Mouse (Mus musculus) E14TG2a.4 (cell line): ENCODE measurements around the gene Gm39566.
A peak's percentile ranks its signal among the peaks of the same experiment; 100 is the strongest.

Source experiments
- H3K27me3 ChIP-seq: 2 replicates; pipeline ENCODE4 v1.6.1; 2014; ENCODE audit warnings: low read length, control low read depth; ENCODE audit not compliant: insufficient read depth
- H3K36me3 ChIP-seq: 2 replicates; pipeline ENCODE4 v1.6.1; 2014; ENCODE audit warnings: low read length, control low read depth; ENCODE audit not compliant: insufficient read depth
- H3K4me1 ChIP-seq: replicated peaks from 2 replicates; pipeline ENCODE4 v1.6.1; 2014; ENCODE audit warnings: low read depth, low read length, control low read depth
- H3K4me3 ChIP-seq: replicated peaks from 2 replicates; pipeline ENCODE4 v1.5.1; 2014; ENCODE audit warnings: mild to moderate bottlenecking, low read length
- H3K9me3 ChIP-seq: 2 replicates; pipeline ENCODE4 v1.6.1; 2014; ENCODE audit warnings: low read length, control low read depth
- CTCF ChIP-seq: conservative IDR thresholded peaks from 2 replicates; pipeline ENCODE4 v1.5.1; 2014; ENCODE audit warnings: low read length
- NANOG ChIP-seq: IDR thresholded peaks from 2 replicates; pipeline ENCODE4 v1.6.1; 2014; ENCODE audit warnings: borderline replicate concordance, low read length, mixed read lengths
- POU5F1 ChIP-seq: IDR thresholded peaks from 2 replicates; pipeline ENCODE4 v1.6.1; 2014; ENCODE audit warnings: low read length, borderline replicate concordance

The Gm39566 gene

GRCm38 (mm10) chr11:69803328-69803727 is 11.8 kb downstream of the Gm39566 start:
- Histone ChIP-seq H3K4me3 (peak overlapping the region; percentile 83), H3K4me1 (peaks cover 72% of the 10 kb centered on the region), H3K27me3 (peaks cover 61% of the 10 kb centered on the region), H3K9me3 (no peaks in the 10 kb centered on the region), H3K36me3 (no peaks in the 10 kb centered on the region)
- no peak for TF ChIP-seq NANOG

GRCm38 (mm10) chr11:69802648-69803105 is 12.4 kb downstream of the Gm39566 start:
- no peaks in the 10 kb centered on the region for H3K36me3 ChIP-seq
- no peaks in the 10 kb centered on the region for H3K9me3 ChIP-seq
- TF ChIP-seq NANOG, result no peak
- TF ChIP-seq CTCF, result no peak
- TF ChIP-seq POU5F1, result no peak
- H3K4me3 ChIP-seq, result peak overlapping the region; percentile 83
- peaks cover 72% of the 10 kb centered on the region for H3K4me1 ChIP-seq
- peaks cover 67% of the 10 kb centered on the region for H3K27me3 ChIP-seq

DNA sequence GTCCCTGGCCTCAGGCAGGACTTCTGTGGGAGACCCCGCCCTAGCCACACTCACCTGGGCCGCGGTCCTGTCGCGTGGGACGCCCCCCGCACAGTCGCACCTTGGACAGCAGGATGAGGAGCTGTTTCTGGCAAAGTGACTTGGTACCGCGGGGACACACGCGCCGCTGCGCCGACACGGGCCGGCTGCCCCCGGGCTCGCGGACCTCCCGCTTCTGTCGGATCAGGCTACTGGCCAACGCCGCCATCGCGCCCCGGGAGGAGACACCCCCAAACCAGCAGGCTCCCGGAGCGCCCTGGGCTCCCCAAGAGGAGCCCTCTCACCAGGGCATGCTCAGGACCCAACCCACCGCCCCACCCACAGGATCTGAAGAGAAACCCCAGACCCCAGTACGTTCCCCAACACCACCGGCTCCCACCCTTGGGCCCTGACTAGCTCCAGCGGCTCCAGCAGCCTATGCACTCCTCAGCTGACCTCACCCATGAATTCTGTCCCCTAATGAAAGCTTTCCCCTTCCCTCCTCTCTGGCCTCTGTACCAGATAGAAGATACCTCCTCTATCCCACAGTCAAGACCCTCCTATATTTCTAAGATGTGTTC is 13.6 kb downstream of the Gm39566 start, which contains the start of gene Fgf11:
Gene Fgf11, minus strand, starts transcription at position 479 of the 599 bp plus-strand sequence.
- Histone ChIP-seq H3K4me3 (peak within 1 kb of the TSS; percentile 83), H3K36me3 (no peaks in the 10 kb centered on the region), H3K27me3 (peaks cover 77% of the 10 kb centered on the region), H3K9me3 (no peaks in the 10 kb centered on the region), H3K4me1 (peaks cover 72% of the 10 kb centered on the region)
- no peak for TF ChIP-seq POU5F1
- TF ChIP-seq NANOG, result no peak
- no peak for TF ChIP-seq CTCF

- peaks cover 83% of the 10 kb centered on the region for H3K27me3 ChIP-seq
- peak overlapping the region; percentile 83 for H3K4me3 ChIP-seq
- TF ChIP-seq POU5F1, result no peak
- TF ChIP-seq NANOG, result no peak
- no peak for TF ChIP-seq CTCF
- H3K4me1 ChIP-seq, result peaks cover 72% of the 10 kb centered on the region
- no peaks in the 10 kb centered on the region for H3K36me3 ChIP-seq
- no peaks in the 10 kb centered on the region for H3K9me3 ChIP-seq
Measured at GRCm38 (mm10) chr11:69800392-69801197, 14.5 kb downstream of the Gm39566 start.

DNA sequence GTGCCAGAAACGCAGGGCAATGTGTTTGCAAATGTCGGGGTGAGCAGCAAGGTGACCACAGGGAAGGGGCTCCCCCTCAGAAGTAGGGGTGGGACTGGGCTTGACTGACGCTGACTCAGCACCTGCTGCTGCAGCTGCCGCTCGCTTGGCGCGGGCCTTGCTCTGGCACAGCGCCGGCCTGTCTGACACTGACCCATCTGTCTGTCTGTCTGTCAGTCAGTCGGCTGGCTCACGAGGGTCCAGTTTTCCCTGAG is 15.0 kb downstream of the Gm39566 start:
- peaks cover 81% of the 10 kb centered on the region for H3K27me3 ChIP-seq
- peak overlapping the region; percentile 83 for H3K4me3 ChIP-seq
- peaks cover 68% of the 10 kb centered on the region for H3K4me1 ChIP-seq
- TF ChIP-seq NANOG (no peak), CTCF (no peak), POU5F1 (no peak)
- no peaks in the 10 kb centered on the region for H3K36me3 ChIP-seq
- no peaks in the 10 kb centered on the region for H3K9me3 ChIP-seq

DNA sequence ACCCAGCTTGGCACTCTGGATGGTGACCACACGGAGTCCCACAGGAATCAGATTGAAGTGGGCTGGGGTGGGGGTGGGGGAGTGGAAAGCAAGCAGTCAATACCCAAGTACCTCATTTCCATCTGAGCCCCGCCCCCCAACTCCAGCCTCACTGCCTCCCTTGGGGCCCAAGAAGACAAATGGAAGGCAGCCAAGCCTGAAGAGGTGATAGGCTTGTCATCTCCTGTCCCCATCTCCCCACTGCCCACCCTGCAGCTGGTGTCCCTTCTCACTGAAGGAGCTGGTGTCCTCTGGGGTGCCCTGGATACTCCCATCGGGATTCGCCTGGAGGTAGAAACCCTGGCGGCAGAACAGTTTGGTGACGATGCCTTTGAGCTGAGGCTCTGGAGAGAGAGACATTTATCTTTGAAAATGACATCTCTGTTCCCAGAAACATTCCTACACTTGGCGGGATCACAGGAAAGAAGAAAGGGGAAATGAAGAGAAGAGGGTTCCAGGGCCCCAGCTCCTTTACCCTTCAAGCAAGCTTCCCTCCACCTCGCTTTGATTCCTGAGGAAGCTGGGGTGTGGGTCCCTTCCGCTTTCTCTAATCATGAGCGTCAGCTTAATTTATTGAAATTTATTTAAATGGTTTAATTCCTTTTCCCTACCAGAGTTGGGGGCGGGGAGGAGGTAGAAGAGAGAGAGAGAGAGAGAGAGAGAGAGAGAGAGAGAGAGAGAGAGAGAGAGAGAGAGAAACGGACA is 15.5 kb downstream of the Gm39566 start:
- no peak for TF ChIP-seq POU5F1
- TF ChIP-seq NANOG, result no peak
- TF ChIP-seq CTCF, result no peak
- H3K4me1 ChIP-seq, result peaks cover 67% of the 10 kb centered on the region
- peak overlapping the region; percentile 83 for H3K4me3 ChIP-seq
- peaks cover 76% of the 10 kb centered on the region for H3K27me3 ChIP-seq
- H3K36me3 ChIP-seq, result no peaks in the 10 kb centered on the region
- H3K9me3 ChIP-seq, result no peaks in the 10 kb centered on the region

- H3K4me3 ChIP-seq, result no peak overlapping the region
- TF ChIP-seq NANOG, result no peak
- no peak for TF ChIP-seq POU5F1
- no peak for TF ChIP-seq CTCF
Measured at GRCm38 (mm10) chr11:69797924-69798323, 17.2 kb downstream of the Gm39566 start.

DNA sequence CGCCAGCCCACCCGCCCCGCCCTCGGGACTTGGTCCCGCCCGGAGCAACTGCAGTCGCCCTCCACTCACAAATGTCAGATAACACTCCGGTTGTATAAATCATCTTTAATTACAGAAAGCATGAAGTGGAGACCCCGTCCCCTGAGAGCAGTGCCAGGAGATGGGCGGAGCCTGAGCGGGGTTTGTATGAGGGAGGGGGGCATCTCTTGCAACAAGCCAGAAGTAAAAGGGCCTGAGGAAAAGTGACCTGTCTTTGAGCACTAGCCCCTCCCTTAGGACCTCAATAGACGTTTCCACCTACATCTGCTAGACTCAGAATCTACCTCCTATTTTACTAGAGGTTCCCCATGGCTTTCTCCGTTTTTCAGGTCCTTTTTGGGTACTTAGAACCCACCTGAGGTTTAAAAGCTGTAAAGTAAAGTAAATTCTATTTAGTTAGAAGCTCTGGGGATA is 19.1 kb downstream of the Gm39566 start:
- Histone ChIP-seq H3K9me3 (no peaks in the 10 kb centered on the region), H3K27me3 (peaks cover 65% of the 10 kb centered on the region), H3K4me1 (peaks cover 49% of the 10 kb centered on the region), H3K36me3 (no peaks in the 10 kb centered on the region), H3K4me3 (peak overlapping the region; percentile 87)
- no peak for TF ChIP-seq NANOG
- TF ChIP-seq POU5F1, result no peak
- no peak for TF ChIP-seq CTCF

More at GRCm38 (mm10) chr11:69797924-69798323, 17.2 kb downstream of the Gm39566 start:
- Histone ChIP-seq H3K27me3 (peaks cover 69% of the 10 kb centered on the region), H3K9me3 (no peaks in the 10 kb centered on the region), H3K36me3 (no peaks in the 10 kb centered on the region), H3K4me1 (peaks cover 65% of the 10 kb centered on the region)
